Mouse (Mus musculus): ENCODE results near the gene Prr19.

DNA sequence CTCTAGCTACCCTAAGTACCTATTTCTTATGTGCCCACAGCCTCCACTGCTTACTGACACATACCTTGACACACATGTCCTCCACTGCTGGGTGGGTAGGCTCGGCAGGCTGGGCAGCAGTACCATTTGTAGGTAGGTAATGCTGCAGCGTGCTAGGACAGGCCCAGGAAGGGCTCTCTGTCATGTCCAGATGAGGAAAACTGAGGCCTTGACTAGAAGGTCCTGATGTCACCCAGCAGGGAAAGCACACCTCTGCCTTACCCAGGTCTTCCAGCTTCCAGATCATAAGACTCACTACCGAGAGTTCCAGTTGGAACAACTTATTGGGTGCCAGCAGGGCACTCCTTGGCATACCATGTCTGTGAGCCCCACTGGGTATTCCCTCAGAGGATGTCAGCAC, 26.2 kb upstream of the Prr19 start:
- no peak for TF ChIP-seq CTCF (IDR thresholded peaks at IDR 0.05; ENCODE audit: low read depth, low read length)
- TF ChIP-seq POLR2A (IDR thresholded peaks at IDR 0.05; ENCODE audit: extremely low read depth, insufficient read depth, low read length), result no peak
